Mouse (Mus musculus) common myeloid progenitor, adult 5-6 weeks (primary cell): Measurements from ENCODE around the gene B3galt4. TPM values are rescaled to one million over a fixed set of nuclear protein-coding genes. Genes with fewer than 3 reads are reported as not detected.
"Not testable (repeated sequence)": the region's sequence is repeated elsewhere in the genome, so short reads cannot be mapped to it uniquely, and the experiment has no call there.

Experiments
- ATAC-seq: replicated peaks from 2 replicates; pipeline ENCODE4 v1.8.0; 2016; ENCODE audit warnings: low read depth, mild to moderate bottlenecking, moderate TSS enrichment, inconsistent platforms; ENCODE audit not compliant: poor library complexity, severe bottlenecking
- total RNA-seq: library from RNA; stranded (forward); fragments of 200-1000, 187-1606 nt; gene quantifications from 2 replicates; pipeline ENCODE4 v1.2.3, GENCODE M21; 2017

B3galt4 gene
- total RNA-seq, 1 experiment from 2014 or later: 2.6 TPM

- peak; percentile 24 for ATAC-seq
Observed at GRCm38 (mm10) chr17:33968927-33969326, 17.6 kb upstream of the B3galt4 start.

GRCm38 (mm10) chr17:33968489-33968888 is 17.2 kb upstream of the B3galt4 start:
- ATAC-seq: peak; percentile 81

- ATAC-seq: no peak
Observed at GRCm38 (mm10) chr17:33965846-33966550, 14.7 kb upstream of the B3galt4 start.

GRCm38 (mm10) chr17:33965082-33965845 is 14.0 kb upstream of the B3galt4 start:
- ATAC-seq: no peak

GRCm38 (mm10) chr17:33962876-33963275 is 11.6 kb upstream of the B3galt4 start:
- no peak for ATAC-seq

GRCm38 (mm10) chr17:33959948-33960347 is 8.7 kb upstream of the B3galt4 start:
- no peak for ATAC-seq

- ATAC-seq: no peak
Observed at GRCm38 (mm10) chr17:33959135-33959534, 7.8 kb upstream of the B3galt4 start.

GRCm38 (mm10) chr17:33958451-33958850 is 7.2 kb upstream of the B3galt4 start:
- no peak for ATAC-seq

- no peak for ATAC-seq
Observed at GRCm38 (mm10) chr17:33957493-33957892, 6.2 kb upstream of the B3galt4 start.

GRCm38 (mm10) chr17:33956336-33956735 is 5.0 kb upstream of the B3galt4 start:
- ATAC-seq: no peak

- peak; percentile 79 for ATAC-seq
Observed at GRCm38 (mm10) chr17:33955555-33956214, 4.4 kb upstream of the B3galt4 start, which contains the start of the genes Vps52 and Rps18. Gene Vps52 (plus strand): TSS chr17:33955812. Gene Rps18 (minus strand): TSS chr17:33956001.

GRCm38 (mm10) chr17:33954646-33955554 is 3.6 kb upstream of the B3galt4 start:
- ATAC-seq: no peak

GRCm38 (mm10) chr17:33953961-33954565 is 2.8 kb upstream of the B3galt4 start:
- ATAC-seq: no peak

GRCm38 (mm10) chr17:33953310-33953709 is 2.0 kb upstream of the B3galt4 start:
- ATAC-seq: no peak

- ATAC-seq: no peak
Observed at GRCm38 (mm10) chr17:33952879-33953278, 1.6 kb upstream of the B3galt4 start.

GRCm38 (mm10) chr17:33952015-33952414 is 727 bp upstream of the B3galt4 start:
- not testable (repeated sequence) for ATAC-seq

- ATAC-seq: no peak
Observed at GRCm38 (mm10) chr17:33950131-33950625, 1.1 kb downstream of the B3galt4 start.

- ATAC-seq: no peak
Observed at GRCm38 (mm10) chr17:33948905-33949537, 2.3 kb downstream of the B3galt4 start.
